Mouse (Mus musculus) C2C12 (cell line): Measurements from ENCODE around the gene Lrrc55. TPM values are rescaled to one million over a fixed set of nuclear protein-coding genes. Genes with fewer than 3 reads are reported as not detected.

Experiments
- H3K27me3 ChIP-seq: one replicate; pipeline ENCODE4 v1.6.1; 2011; ENCODE audit not compliant: control insufficient read depth, insufficient read depth, insufficient read length
- H3K36me3 ChIP-seq: one replicate; pipeline ENCODE4 v1.6.1; 2011; ENCODE audit not compliant: control insufficient read depth, insufficient read depth
- H3K4me3 ChIP-seq: one replicate; pipeline ENCODE4 v1.5.1; 2011; ENCODE audit warnings: mild to moderate bottlenecking, control low read depth; ENCODE audit not compliant: poor library complexity, insufficient read depth, severe bottlenecking
- H3K79me2 ChIP-seq: one replicate; pipeline ENCODE4 v1.6.1; 2011; ENCODE audit not compliant: control insufficient read depth, insufficient read depth
- H3K79me3 ChIP-seq: one replicate; pipeline ENCODE4 v1.6.1; 2011; ENCODE audit warnings: low read depth, control low read depth
- H3ac ChIP-seq: one replicate; pipeline ENCODE3; 2011; ENCODE audit warnings: low read depth; ENCODE audit not compliant: control insufficient read depth, insufficient read length
- CEBPB ChIP-seq: IDR thresholded peaks from one replicate; pipeline ENCODE4 v1.6.1; 2011; ENCODE audit warnings: low read depth, mild to moderate bottlenecking, control low read depth, moderate library complexity
- CTCF ChIP-seq: IDR thresholded peaks from one replicate; pipeline ENCODE4 v1.5.1; 2011; ENCODE audit not compliant: control insufficient read depth, insufficient read depth, insufficient read length
- FOSL1 ChIP-seq: IDR thresholded peaks from one replicate; pipeline ENCODE4 v1.8.0; 2011; ENCODE audit warnings: mild to moderate bottlenecking, low read length; ENCODE audit not compliant: poor library complexity, insufficient read depth, severe bottlenecking
- MAX ChIP-seq: IDR thresholded peaks from one replicate; pipeline ENCODE4 v1.6.1; 2011; ENCODE audit warnings: mild to moderate bottlenecking, control low read depth
- MYOD1 ChIP-seq: IDR thresholded peaks from one replicate; pipeline ENCODE4 v1.6.1; 2011; ENCODE audit warnings: low read depth; ENCODE audit not compliant: control insufficient read depth, insufficient read length
- MYOG ChIP-seq: IDR thresholded peaks from one replicate; pipeline ENCODE4 v1.6.1; 2011; ENCODE audit not compliant: control insufficient read depth, insufficient read length; ENCODE audit errors: extremely low read depth
- USF1 ChIP-seq: IDR thresholded peaks from one replicate; pipeline ENCODE4 v1.6.1; 2011; ENCODE audit warnings: low read depth, mild to moderate bottlenecking, control low read depth, moderate library complexity
- polyA plus RNA-seq: library from polyadenylated mRNA; unstranded; fragments of >200 nt; fragmentation: generic; extraction: Trizol; gene quantifications from one replicate; pipeline ENCODE4 v1.2.1, GENCODE M21; 2012; ENCODE audit warnings: missing spikeins

Lrrc55 gene
- polyA plus RNA-seq, 1 experiment, result not detected

GRCm38 (mm10) chr2:85139393-85139792, 57.6 kb downstream of the Lrrc55 start:
- peaks cover 6% of the 10 kb centered on the region for H3K27me3 ChIP-seq
- no peaks in the 10 kb centered on the region for H3K79me3 ChIP-seq
- H3ac ChIP-seq, result no peak overlapping the region
- no peak for TF ChIP-seq MAX
- no peak for TF ChIP-seq CTCF
- no peak for TF ChIP-seq FOSL1
- no peak for TF ChIP-seq CEBPB
- no peak for TF ChIP-seq MYOD1
- no peak for TF ChIP-seq MYOG
- no peak for TF ChIP-seq USF1
- H3K4me3 ChIP-seq, result no peak overlapping the region
- H3K36me3 ChIP-seq, result no peaks in the 10 kb centered on the region
- no peaks in the 10 kb centered on the region for H3K79me2 ChIP-seq

DNA sequence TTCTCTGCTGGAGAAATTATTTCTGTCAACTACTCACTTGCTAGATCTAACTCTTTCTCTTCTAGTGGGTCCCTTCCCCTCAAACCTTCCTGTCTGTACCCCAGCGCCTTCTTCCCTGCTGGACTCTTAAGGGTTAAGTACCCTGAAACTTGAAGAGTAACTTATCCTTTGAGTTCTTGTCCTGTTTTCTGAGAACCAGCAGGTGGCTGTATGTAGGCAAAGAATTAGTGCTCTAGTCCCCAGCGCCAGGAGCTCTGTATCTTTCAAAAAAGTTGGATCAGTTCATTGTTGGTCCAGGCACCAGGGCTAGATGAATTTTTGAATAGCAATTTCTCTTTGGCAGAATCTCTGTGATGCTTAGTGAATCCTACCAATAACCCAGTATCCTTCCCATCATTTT, 58.9 kb downstream of the Lrrc55 start:
- Histone ChIP-seq H3K79me3 (no peaks in the 10 kb centered on the region), H3K27me3 (peaks cover 6% of the 10 kb centered on the region), H3K79me2 (no peaks in the 10 kb centered on the region), H3K4me3 (no peak overlapping the region), H3ac (no peak overlapping the region), H3K36me3 (no peaks in the 10 kb centered on the region)
- TF ChIP-seq USF1 (no peak), FOSL1 (no peak), MAX (no peak), MYOD1 (no peak), CEBPB (no peak), CTCF (no peak), MYOG (no peak)

- Histone ChIP-seq H3ac (no peak overlapping the region), H3K4me3 (no peak overlapping the region), H3K36me3 (no peaks in the 10 kb centered on the region), H3K79me2 (no peaks in the 10 kb centered on the region), H3K27me3 (peaks cover 6% of the 10 kb centered on the region), H3K79me3 (no peaks in the 10 kb centered on the region)
- TF ChIP-seq MYOG (no peak), CEBPB (no peak), CTCF (no peak), FOSL1 (no peak), MAX (no peak), MYOD1 (no peak)
These were observed 59.3 kb downstream of the Lrrc55 start for GRCm38 (mm10) chr2:85137601-85138140.

GRCm38 (mm10) chr2:85136831-85137520, 60.0 kb downstream of the Lrrc55 start:
- TF ChIP-seq USF1 (no peak), MAX (no peak), MYOG (no peak), FOSL1 (no peak), CTCF (no peak), CEBPB (no peak), MYOD1 (no peak)
- H3K79me2 ChIP-seq, result no peaks in the 10 kb centered on the region
- no peaks in the 10 kb centered on the region for H3K79me3 ChIP-seq
- H3K4me3 ChIP-seq, result no peak overlapping the region
- H3K27me3 ChIP-seq, result peaks cover 6% of the 10 kb centered on the region
- no peak overlapping the region for H3ac ChIP-seq
- no peaks in the 10 kb centered on the region for H3K36me3 ChIP-seq

DNA sequence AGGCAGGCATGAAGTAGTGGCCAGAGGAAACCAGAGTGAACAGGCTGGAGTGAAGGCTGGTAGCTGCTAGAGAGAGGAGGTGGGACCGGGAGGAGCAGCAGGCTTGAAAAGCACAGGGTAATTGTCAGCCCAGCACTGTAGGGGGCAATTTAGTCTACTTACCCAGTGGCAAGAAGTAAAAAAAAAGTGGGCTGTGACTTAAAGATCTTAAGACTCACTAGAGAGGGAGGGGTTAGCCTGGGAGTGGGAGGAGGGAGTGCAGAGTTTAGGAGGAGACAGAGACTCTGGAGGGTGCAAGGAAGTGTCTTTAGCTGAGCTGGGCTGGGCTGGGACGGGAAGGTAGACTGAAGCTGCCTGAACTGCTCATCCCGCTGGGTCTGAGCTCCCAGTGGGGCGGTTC, 60.9 kb downstream of the Lrrc55 start, which contains the start of gene Aplnr:
Aplnr (plus strand) TSS at position 137 of the 400 bp plus-strand sequence.
- H3K79me3 ChIP-seq, result no peaks in the 10 kb centered on the region
- H3ac ChIP-seq, result no peak within 1 kb of the TSS
- no peaks in the 10 kb centered on the region for H3K36me3 ChIP-seq
- TF ChIP-seq USF1, result no peak
- TF ChIP-seq CEBPB, result no peak
- no peak for TF ChIP-seq MYOG
- TF ChIP-seq MAX, result no peak
- no peak for TF ChIP-seq CTCF
- no peak for TF ChIP-seq FOSL1
- TF ChIP-seq MYOD1, result no peak
- H3K4me3 ChIP-seq, result no peak within 1 kb of the TSS
- H3K27me3 ChIP-seq, result peaks cover 6% of the 10 kb centered on the region
- no peaks in the 10 kb centered on the region for H3K79me2 ChIP-seq
